8 mouse cellular contexts compared by ENCODE assay signal in the genomic region with DNA sequence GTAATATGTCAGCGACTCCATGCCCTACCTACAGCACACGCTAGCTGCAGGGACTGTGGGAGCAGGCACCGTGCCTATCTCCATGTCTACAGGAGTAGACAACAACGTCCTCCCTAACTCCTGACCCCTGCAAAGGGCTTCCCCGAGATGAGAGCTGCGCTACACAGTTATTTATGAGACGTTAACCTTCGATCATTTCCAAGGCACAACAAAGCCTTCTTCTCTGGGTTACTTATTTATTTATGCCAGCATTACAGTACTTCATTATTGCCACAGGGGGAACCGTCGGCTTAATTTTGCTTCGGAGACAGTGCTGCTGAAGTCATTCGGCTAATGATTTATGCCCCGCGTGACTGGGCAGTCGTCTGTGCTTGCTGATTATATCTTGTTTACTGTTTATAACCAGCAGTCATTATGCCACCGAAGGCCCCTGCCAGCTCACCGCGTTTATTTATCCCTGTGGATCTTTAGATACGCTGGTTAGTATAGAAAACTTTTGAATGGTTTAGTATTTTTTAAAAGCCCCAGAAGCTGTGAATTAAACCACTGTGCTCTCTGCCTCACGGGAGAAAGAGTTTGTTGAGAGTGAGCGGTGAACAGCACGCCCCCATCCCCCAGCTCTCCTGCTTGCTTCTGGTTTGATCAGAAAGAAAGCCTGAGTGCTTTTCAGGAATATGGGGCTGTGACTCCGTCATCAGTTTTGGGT.
DNase-seq lines count a peak whose midpoint lies in the region; ATAC-seq and TF ChIP-seq lines count a peak whose summit lies in the region.

No protein-coding gene starts in this region.

- peak; percentile 70 for DNase-seq in adrenal gland, postnatal 10 days
- DNase-seq in embryonic facial prominence, embryonic 14.5 days (ENCODE audit: low spot score) = peak; percentile 82
- peak; percentile 71 for DNase-seq in limb, embryonic 14.5 days (ENCODE audit: low spot score)
- peak; percentile 58 for DNase-seq in testis, postnatal 10 days (ENCODE audit: low spot score)

- no peaks in the 10 kb centered on the region for H3K27me3 ChIP-seq in embryonic facial prominence, embryonic 14.5 days (replicated peaks; ENCODE audit: control insufficient read depth, insufficient read depth, low read length)
- no peaks in the 10 kb centered on the region for H3K27me3 ChIP-seq in heart, embryonic 12.5 days (replicated peaks)
- no peaks in the 10 kb centered on the region for H3K27me3 ChIP-seq in kidney, embryonic 15.5 days
- no peaks in the 10 kb centered on the region for H3K27me3 ChIP-seq in limb, embryonic 14.5 days (ENCODE audit: control insufficient read depth, insufficient read depth, low read length)
- no peaks in the 10 kb centered on the region for H3K27me3 ChIP-seq in midbrain, embryonic 16.5 days (ENCODE audit: control insufficient read depth, insufficient read depth, low read depth, low read length)

- no peaks in the 10 kb centered on the region for H3K36me3 ChIP-seq in embryonic facial prominence, embryonic 14.5 days (ENCODE audit: control insufficient read depth, insufficient read depth, low read length)
- H3K36me3 ChIP-seq in heart, embryonic 12.5 days = no peaks in the 10 kb centered on the region
- no peaks in the 10 kb centered on the region for H3K36me3 ChIP-seq in kidney, embryonic 15.5 days
- no peaks in the 10 kb centered on the region for H3K36me3 ChIP-seq in limb, embryonic 14.5 days (ENCODE audit: control insufficient read depth, insufficient read depth, low read length)
- H3K36me3 ChIP-seq in midbrain, embryonic 16.5 days (ENCODE audit: control insufficient read depth, insufficient read depth, low read length) = no peaks in the 10 kb centered on the region

- WGBS in embryonic facial prominence, embryonic 14.5 days = 41% methylated on average over 23 of the region's 23 CpGs
- 49% methylated on average over 23 of the region's 23 CpGs for WGBS in heart, embryonic 12.5 days
- WGBS in kidney, embryonic 15.5 days = 16% methylated on average over 23 of the region's 23 CpGs
- 16% methylated on average over 23 of the region's 23 CpGs for WGBS in limb, embryonic 14.5 days
- WGBS in midbrain, embryonic 16.5 days = 32% methylated on average over 23 of the region's 23 CpGs

- no peak for TF ChIP-seq POLR2A in limb, embryonic 14.5 days (IDR thresholded peaks at IDR 0.05; ENCODE audit: borderline replicate concordance, extremely low read depth, insufficient read depth, insufficient read length)

- no peak overlapping the region for H3K27ac ChIP-seq in embryonic facial prominence, embryonic 14.5 days (replicated peaks; ENCODE audit: low read depth, low read length)
- no peak overlapping the region for H3K27ac ChIP-seq in heart, embryonic 12.5 days (ENCODE audit: poor library complexity, severe bottlenecking)
- peak overlapping the region; percentile 43; the same call in 1 of the 2 replicates for H3K27ac ChIP-seq in kidney, embryonic 15.5 days
- H3K27ac ChIP-seq in limb, embryonic 14.5 days (replicated peaks; ENCODE audit: low read depth, low read length) = no peak overlapping the region
- H3K27ac ChIP-seq in midbrain, embryonic 16.5 days (ENCODE audit: low read length) = 0 out of 2 replicates have a peak overlapping the region, but pooled peaks have one; percentile 20

- H3K4me2 ChIP-seq in embryonic facial prominence, embryonic 14.5 days (ENCODE audit: low read depth, low read length) = peak overlapping the region; percentile 45
- H3K4me2 ChIP-seq in heart, embryonic 12.5 days = peak overlapping the region; percentile 22
- H3K4me2 ChIP-seq in kidney, embryonic 15.5 days = peak overlapping the region; percentile 57
- peak overlapping the region; percentile 45 for H3K4me2 ChIP-seq in limb, embryonic 14.5 days (replicated peaks; ENCODE audit: low read depth, low read length, severe bottlenecking)
- peak overlapping the region; percentile 62 for H3K4me2 ChIP-seq in midbrain, embryonic 16.5 days (ENCODE audit: low read length)

- no peak overlapping the region; the same call in 1 of the 2 replicates for H3K9ac ChIP-seq in embryonic facial prominence, embryonic 14.5 days (ENCODE audit: low read depth, low read length)
- 0 out of 2 replicates have a peak overlapping the region, but pooled peaks have one; percentile 9 for H3K9ac ChIP-seq in heart, embryonic 12.5 days
- H3K9ac ChIP-seq in kidney, embryonic 15.5 days = peak overlapping the region; percentile 17; the same call in 1 of the 2 replicates
- H3K9ac ChIP-seq in limb, embryonic 14.5 days (ENCODE audit: low read depth, low read length, severe bottlenecking) = no peak overlapping the region; the same call in none of the 2 replicates
- H3K9ac ChIP-seq in midbrain, embryonic 16.5 days (ENCODE audit: low read depth, low read length) = peak overlapping the region; percentile 48

- peak overlapping the region; percentile 14; the same call in 1 of the 2 replicates for H3K4me3 ChIP-seq in embryonic facial prominence, embryonic 14.5 days (ENCODE audit: low read depth, low read length)
- H3K4me3 ChIP-seq in heart, embryonic 12.5 days = no peak overlapping the region
- H3K4me3 ChIP-seq in kidney, embryonic 15.5 days (replicated peaks) = peak overlapping the region; percentile 26
- peak overlapping the region; percentile 19 for H3K4me3 ChIP-seq in limb, embryonic 14.5 days (replicated peaks; ENCODE audit: low read length)
- peak overlapping the region; percentile 20 for H3K4me3 ChIP-seq in midbrain, embryonic 16.5 days (ENCODE audit: low read depth, low read length)

- no peaks in the 10 kb centered on the region for H3K9me3 ChIP-seq in embryonic facial prominence, embryonic 14.5 days (ENCODE audit: control insufficient read depth, low read length)
- no peaks in the 10 kb centered on the region for H3K9me3 ChIP-seq in heart, embryonic 12.5 days (replicated peaks)
- no peaks in the 10 kb centered on the region for H3K9me3 ChIP-seq in kidney, embryonic 15.5 days (replicated peaks)
- H3K9me3 ChIP-seq in limb, embryonic 14.5 days (ENCODE audit: control insufficient read depth, low read length) = no peaks in the 10 kb centered on the region
- H3K9me3 ChIP-seq in midbrain, embryonic 16.5 days (replicated peaks; ENCODE audit: control insufficient read depth, low read length, poor library complexity, severe bottlenecking) = no peaks in the 10 kb centered on the region

- H3K4me1 ChIP-seq in embryonic facial prominence, embryonic 14.5 days (ENCODE audit: control insufficient read depth, insufficient read depth, low read length) = 0 out of 2 replicates have a peak, but pooled peaks cover 8% of the 10 kb centered on the region
- peaks cover 10% of the 10 kb centered on the region for H3K4me1 ChIP-seq in heart, embryonic 12.5 days (replicated peaks)
- peaks cover 16% of the 10 kb centered on the region for H3K4me1 ChIP-seq in kidney, embryonic 15.5 days
- peaks cover 13% of the 10 kb centered on the region for H3K4me1 ChIP-seq in limb, embryonic 14.5 days (ENCODE audit: control insufficient read depth, insufficient read depth, low read length)
- peaks cover 11% of the 10 kb centered on the region for H3K4me1 ChIP-seq in midbrain, embryonic 16.5 days (ENCODE audit: control insufficient read depth, insufficient read depth, low read length)

- ATAC-seq in embryonic facial prominence, embryonic 14.5 days (ENCODE audit: low read depth) = peak; percentile 68; the same call in 1 of the 2 replicates
- ATAC-seq in heart, embryonic 12.5 days (ENCODE audit: insufficient number of reproducible peaks, low FRiP score) = no peak
- ATAC-seq in kidney, embryonic 15.5 days (replicated peaks; ENCODE audit: low FRiP score) = peak; percentile 92
- peak; percentile 57; the same call in 1 of the 2 replicates for ATAC-seq in limb, embryonic 14.5 days (ENCODE audit: low FRiP score, low read depth)
- peak; percentile 84 for ATAC-seq in midbrain, embryonic 16.5 days
- no peak for ATAC-seq in erythroid progenitor cell, adult 5-6 weeks (replicated peaks; ENCODE audit: low FRiP score, poor library complexity, severe bottlenecking)

Comparison
In these comparisons a context has a peak if more than half of its experiments do, and no peak if none do; other contexts are left out.
1. ATAC-seq: peak in embryonic facial prominence, embryonic 14.5 days (single experiment), kidney, embryonic 15.5 days (single experiment), limb, embryonic 14.5 days (single experiment) and midbrain, embryonic 16.5 days (single experiment); none in heart, embryonic 12.5 days (single experiment) and erythroid progenitor cell, adult 5-6 weeks (single experiment).
2. H3K27ac ChIP-seq: peak in kidney, embryonic 15.5 days (single experiment) and midbrain, embryonic 16.5 days (single experiment); none in embryonic facial prominence, embryonic 14.5 days (single experiment), heart, embryonic 12.5 days (single experiment) and limb, embryonic 14.5 days (single experiment).
3. H3K9ac ChIP-seq: peak in heart, embryonic 12.5 days (single experiment), kidney, embryonic 15.5 days (single experiment) and midbrain, embryonic 16.5 days (single experiment); none in embryonic facial prominence, embryonic 14.5 days (single experiment) and limb, embryonic 14.5 days (single experiment).
4. Peak in every context shown above with its lines, with median percentiles within 50 percentile points of each other: DNase-seq and H3K4me2 ChIP-seq.